Comparison of ENCODE assay signal across 7 mouse cellular contexts in genomic region chr7:5021197-5021596, GRCm38 (mm10). TPM values are rescaled to one million over a fixed set of nuclear protein-coding genes. Genes with fewer than 3 reads are reported as not detected.
DNase-seq lines count a peak whose midpoint lies in the region; ATAC-seq and TF ChIP-seq lines count a peak whose summit lies in the region.

No protein-coding gene starts in this region.

- no peaks in the 10 kb centered on the region for H3K27me3 ChIP-seq in spleen, adult 2 months (ENCODE audit: control insufficient read depth, insufficient read depth, low read length)
- H3K27me3 ChIP-seq in forebrain, embryonic 13.5 days: no peaks in the 10 kb centered on the region
- no peaks in the 10 kb centered on the region for H3K27me3 ChIP-seq in limb, embryonic 15.5 days
- no peaks in the 10 kb centered on the region for H3K27me3 ChIP-seq in stomach, postnatal 0 days (ENCODE audit: control insufficient read depth, insufficient read depth, low read length)

- H3K36me3 ChIP-seq in spleen, adult 2 months (ENCODE audit: control insufficient read depth, insufficient read depth, low read length): peaks cover 2% of the 10 kb centered on the region
- H3K36me3 ChIP-seq in forebrain, embryonic 13.5 days (ENCODE audit: poor library complexity, severe bottlenecking): peaks cover 41% of the 10 kb centered on the region
- H3K36me3 ChIP-seq in limb, embryonic 15.5 days: peaks cover 50% of the 10 kb centered on the region
- H3K36me3 ChIP-seq in stomach, postnatal 0 days (ENCODE audit: control insufficient read depth, insufficient read depth, low read length): peaks cover 5% of the 10 kb centered on the region

- no peak overlapping the region; the same call in 1 of the 2 replicates for H3K27ac ChIP-seq in spleen, adult 2 months (ENCODE audit: insufficient read depth, low read length)
- H3K27ac ChIP-seq in forebrain, embryonic 13.5 days: peak overlapping the region; percentile 51
- H3K27ac ChIP-seq in limb, embryonic 15.5 days: peak overlapping the region; percentile 98
- H3K27ac ChIP-seq in stomach, postnatal 0 days (replicated peaks): 0 out of 2 replicates have a peak overlapping the region, but pooled peaks have one; percentile 13

- no peak for TF ChIP-seq EP300 in stomach, postnatal 0 days (optimal IDR thresholded peaks at IDR 0.05)

- H3K9me3 ChIP-seq in forebrain, embryonic 13.5 days (replicated peaks): no peaks in the 10 kb centered on the region
- H3K9me3 ChIP-seq in limb, embryonic 15.5 days: no peaks in the 10 kb centered on the region
- no peaks in the 10 kb centered on the region for H3K9me3 ChIP-seq in stomach, postnatal 0 days (ENCODE audit: control insufficient read depth, low read length)

- no peak for DNase-seq in spleen, adult 2 months (ENCODE audit: low read depth in 1 of 2, low spot score in 2 of 2)
- no peak for DNase-seq in spleen, adult 12 weeks (ENCODE audit: low spot score)
- DNase-seq in stomach, postnatal 0 days (ENCODE audit: low spot score): no peak
- no peak for DNase-seq in cerebellum, adult 8-10 months
- DNase-seq in embryo, embryonic 9.5 days (ENCODE audit: extremely low spot score): no peak

- TF ChIP-seq POLR2A in spleen, adult 2 months (IDR thresholded peaks at IDR 0.05; ENCODE audit: low read depth, low read length): no peak

- no peaks in the 10 kb centered on the region; the same call in 1 of the 2 replicates for H3K4me1 ChIP-seq in spleen, adult 2 months (ENCODE audit: control insufficient read depth, insufficient read depth, insufficient read length)
- H3K4me1 ChIP-seq in forebrain, embryonic 13.5 days: peaks cover 16% of the 10 kb centered on the region
- H3K4me1 ChIP-seq in limb, embryonic 15.5 days: peaks cover 28% of the 10 kb centered on the region
- H3K4me1 ChIP-seq in stomach, postnatal 0 days (replicated peaks; ENCODE audit: control insufficient read depth, insufficient read depth): no peaks in the 10 kb centered on the region; the same call in 1 of the 2 replicates

- H3K9ac ChIP-seq in forebrain, embryonic 13.5 days: peak overlapping the region; percentile 97
- H3K9ac ChIP-seq in limb, embryonic 15.5 days: peak overlapping the region; percentile 87
- H3K9ac ChIP-seq in stomach, postnatal 0 days (ENCODE audit: low read length): peak overlapping the region; percentile 98

- peak overlapping the region; percentile 67 for H3K4me3 ChIP-seq in spleen, adult 2 months (ENCODE audit: extremely low read depth, insufficient read depth, insufficient read length)
- peak overlapping the region; percentile 88 for H3K4me3 ChIP-seq in forebrain, embryonic 13.5 days
- H3K4me3 ChIP-seq in limb, embryonic 15.5 days: peak overlapping the region; percentile 79
- peak overlapping the region; percentile 91 for H3K4me3 ChIP-seq in stomach, postnatal 0 days (ENCODE audit: low read depth, low read length)

- H3K4me2 ChIP-seq in forebrain, embryonic 13.5 days: peak overlapping the region; percentile 87
- H3K4me2 ChIP-seq in limb, embryonic 15.5 days: peak overlapping the region; percentile 71
- H3K4me2 ChIP-seq in stomach, postnatal 0 days (replicated peaks; ENCODE audit: low read depth): peak overlapping the region; percentile 74

- no peak for TF ChIP-seq CTCF in spleen, adult 2 months (IDR thresholded peaks at IDR 0.05; ENCODE audit: extremely low read depth, insufficient read depth, insufficient read length, insufficient replicate concordance)
- TF ChIP-seq CTCF in stomach, postnatal 0 days (IDR thresholded peaks at IDR 0.05; ENCODE audit: low read depth): no peak

- WGBS in spleen, adult 2 months: 55% methylated on average over 5 of the region's 5 CpGs
- 45% methylated on average over 5 of the region's 5 CpGs for WGBS in forebrain, embryonic 13.5 days
- 46% methylated on average over 5 of the region's 5 CpGs for WGBS in limb, embryonic 15.5 days
- WGBS in stomach, postnatal 0 days: 41% methylated on average over 5 of the region's 5 CpGs

- ATAC-seq in forebrain, embryonic 13.5 days: no peak
- ATAC-seq in limb, embryonic 15.5 days (ENCODE audit: insufficient number of reproducible peaks, low FRiP score, low TSS enrichment, low read depth): no peak
- no peak for ATAC-seq in stomach, postnatal 0 days (ENCODE audit: low FRiP score, low TSS enrichment)

RNA-seq across cellular contexts. Expression of gene Ccdc106, which starts 0.8 kb away (rescaled TPM):
- polyA plus RNA-seq in spleen, adult 2 months (2012; rRNA removed): 0.43 and 0.54 TPM in 2 replicates
- 17.0 and 19.7 TPM in 2 replicates for polyA plus RNA-seq in forebrain, embryonic 13.5 days (2015; fragmentation: Nextera tagmentation; extraction: Ambion mirVana)
- polyA plus RNA-seq in limb, embryonic 15.5 days (2015; fragmentation: Nextera tagmentation; extraction: Ambion mirVana): 31.0 and 37.3 TPM in 2 replicates
- polyA plus RNA-seq in stomach, postnatal 0 days (2015; fragmentation: Nextera tagmentation; extraction: Ambion mirVana): 13.6 and 14.6 TPM in 2 replicates

RNA-seq across cellular contexts. Expression of gene Zfp865, which starts 1.0 kb away (rescaled TPM):
- polyA plus RNA-seq in spleen, adult 2 months (2012; rRNA removed): 47.9 and 58.4 TPM in 2 replicates
- polyA plus RNA-seq in forebrain, embryonic 13.5 days (2015; fragmentation: Nextera tagmentation; extraction: Ambion mirVana): 5.1 and 5.4 TPM in 2 replicates
- 4.9 and 6.3 TPM in 2 replicates for polyA plus RNA-seq in limb, embryonic 15.5 days (2015; fragmentation: Nextera tagmentation; extraction: Ambion mirVana)
- polyA plus RNA-seq in stomach, postnatal 0 days (2015; fragmentation: Nextera tagmentation; extraction: Ambion mirVana): 2.2 and 2.3 TPM in 2 replicates

RNA-seq across cellular contexts. Expression of gene Gm44973, which starts 5.9 kb away (rescaled TPM):
- polyA plus RNA-seq in spleen, adult 2 months (2012; rRNA removed): 0.12 TPM in 1 of 2 replicates, not detected in the other
- polyA plus RNA-seq in forebrain, embryonic 13.5 days (2015; fragmentation: Nextera tagmentation; extraction: Ambion mirVana): 1.5 and 2.1 TPM in 2 replicates
- 1.7 TPM in 1 of 2 replicates, not detected in the other for polyA plus RNA-seq in limb, embryonic 15.5 days (2015; fragmentation: Nextera tagmentation; extraction: Ambion mirVana)
- 3.3 and 3.7 TPM in 2 replicates for polyA plus RNA-seq in stomach, postnatal 0 days (2015; fragmentation: Nextera tagmentation; extraction: Ambion mirVana)

RNA-seq across cellular contexts. Expression of gene Fiz1, which starts 6.7 kb away (rescaled TPM):
- 26.8 and 33.2 TPM in 2 replicates for polyA plus RNA-seq in spleen, adult 2 months (2012; rRNA removed)
- polyA plus RNA-seq in forebrain, embryonic 13.5 days (2015; fragmentation: Nextera tagmentation; extraction: Ambion mirVana): 46.6 and 51.2 TPM in 2 replicates
- 37.7 and 38.6 TPM in 2 replicates for polyA plus RNA-seq in limb, embryonic 15.5 days (2015; fragmentation: Nextera tagmentation; extraction: Ambion mirVana)
- polyA plus RNA-seq in stomach, postnatal 0 days (2015; fragmentation: Nextera tagmentation; extraction: Ambion mirVana): 14.9 and 17.8 TPM in 2 replicates

RNA-seq across cellular contexts. Expression of gene Zfp524, which starts 7.0 kb away (rescaled TPM):
- polyA plus RNA-seq in spleen, adult 2 months (2012; rRNA removed): 24.2 and 32.0 TPM in 2 replicates
- polyA plus RNA-seq in forebrain, embryonic 13.5 days (2015; fragmentation: Nextera tagmentation; extraction: Ambion mirVana): 9.1 and 10.4 TPM in 2 replicates
- 14.5 and 15.0 TPM in 2 replicates for polyA plus RNA-seq in limb, embryonic 15.5 days (2015; fragmentation: Nextera tagmentation; extraction: Ambion mirVana)
- polyA plus RNA-seq in stomach, postnatal 0 days (2015; fragmentation: Nextera tagmentation; extraction: Ambion mirVana): 14.0 and 16.3 TPM in 2 replicates
